Mouse (Mus musculus) lung, embryonic 15.5 days (tissue): ENCODE measurements around the gene Peli2. TPM values are rescaled to one million over a fixed set of nuclear protein-coding genes. Genes with fewer than 3 reads are reported as not detected.

Experiments
- ATAC-seq: fragments of 200-750 bp; cut with Nextera tagmentation; 2 replicates; pipeline ENCODE4 v1.8.0; 2017; ENCODE audit warnings: moderate number of reproducible peaks, borderline replicate concordance; ENCODE audit not compliant: low FRiP score, low TSS enrichment; ENCODE audit errors: extremely low read depth
- H3K27ac ChIP-seq: fragments of 300-500 bp; sonication (generic); 2 replicates; pipeline ENCODE4 v1.5.1; 2015; ENCODE audit warnings: moderate library complexity, mild to moderate bottlenecking, inconsistent platforms
- H3K27me3 ChIP-seq: fragments of 300-500 bp; sonication (generic); 2 replicates; pipeline ENCODE4 v1.6.1; 2015; ENCODE audit warnings: inconsistent platforms
- H3K36me3 ChIP-seq: fragments of 300-500 bp; sonication (generic); 2 replicates; pipeline ENCODE4 v1.6.1; 2015; ENCODE audit warnings: inconsistent platforms
- H3K4me1 ChIP-seq: fragments of 300-500 bp; sonication (generic); 2 replicates; pipeline ENCODE4 v1.6.1; 2015; ENCODE audit warnings: inconsistent platforms
- H3K4me2 ChIP-seq: fragments of 300-500 bp; sonication (generic); 2 replicates; pipeline ENCODE4 v1.6.1; 2015; ENCODE audit warnings: inconsistent platforms, mild to moderate bottlenecking, moderate library complexity
- H3K4me3 ChIP-seq: fragments of 300-500 bp; sonication (generic); 2 replicates; pipeline ENCODE4 v1.5.1; 2015; ENCODE audit warnings: mild to moderate bottlenecking, inconsistent platforms
- H3K9ac ChIP-seq: fragments of 300-500 bp; sonication (generic); 2 replicates; pipeline ENCODE4 v1.6.1; 2015; ENCODE audit warnings: inconsistent platforms
- H3K9me3 ChIP-seq: fragments of 300-500 bp; sonication (generic); 2 replicates; pipeline ENCODE4 v1.6.1; 2016; ENCODE audit warnings: inconsistent platforms
- WGBS: fragments of 180-500 bp; shearing (Covaris S2); methylation state at CpG from one replicate; pipeline ENCODE4 v1.1.7; 2015; 5-methylcytosine and 5-hydroxymethylcytosine counted together
- polyA plus RNA-seq: library from polyadenylated mRNA; unstranded; fragments of >200 nt; fragmentation: Nextera tagmentation; extraction: Ambion mirVana; gene quantifications from 2 replicates; pipeline ENCODE4 v1.2.1, GENCODE M21; 2015

Gene Peli2
- polyA plus RNA-seq, 1 experiment from 2014 or later: 15.1 TPM

GRCm38 (mm10) chr14:48139409-48139808 is 18.8 kb downstream of the Peli2 start:
- Histone ChIP-seq H3K36me3 (no peaks in the 10 kb centered on the region), H3K4me3 (no peak overlapping the region), H3K4me2 (no peak overlapping the region), H3K27ac (no peak overlapping the region), H3K9me3 (no peaks in the 10 kb centered on the region), H3K4me1 (peaks cover 35% of the 10 kb centered on the region), H3K27me3 (no peaks in the 10 kb centered on the region), H3K9ac (no peak overlapping the region)
- ATAC-seq: no peak
- 80% methylated on average over 3 of the region's 3 CpGs for WGBS

DNA sequence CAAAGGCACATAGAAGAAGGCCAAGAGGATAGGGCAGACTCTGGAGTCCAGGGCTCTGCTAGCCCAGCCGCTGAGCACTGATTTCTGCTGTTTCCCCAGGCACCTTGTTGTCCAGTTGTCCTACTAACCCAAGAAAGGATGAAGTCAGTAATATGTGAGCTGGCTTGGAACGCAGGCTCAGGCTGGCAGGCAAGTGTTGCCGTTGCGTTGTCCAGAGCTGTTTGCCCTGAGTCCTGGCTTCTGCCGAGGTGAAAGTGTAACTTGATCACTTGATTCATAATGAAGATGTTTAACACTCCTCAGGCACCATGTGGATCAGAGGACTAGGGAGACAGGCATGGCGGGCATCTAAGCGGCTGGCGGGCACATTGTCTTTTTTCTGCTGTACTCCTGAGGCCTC is 21.1 kb downstream of the Peli2 start:
- Histone ChIP-seq H3K4me1 (peaks cover 19% of the 10 kb centered on the region), H3K4me2 (no peak overlapping the region), H3K9ac (no peak overlapping the region), H3K9me3 (no peaks in the 10 kb centered on the region), H3K4me3 (no peak overlapping the region), H3K27me3 (no peaks in the 10 kb centered on the region), H3K36me3 (no peaks in the 10 kb centered on the region), H3K27ac (no peak overlapping the region)
- ATAC-seq: no peak
- 78% methylated on average over 8 of the region's 8 CpGs for WGBS

- Histone ChIP-seq H3K27me3 (no peaks in the 10 kb centered on the region), H3K9me3 (no peaks in the 10 kb centered on the region), H3K27ac (no peak overlapping the region), H3K4me1 (peaks cover 10% of the 10 kb centered on the region), H3K4me3 (no peak overlapping the region), H3K4me2 (no peak overlapping the region), H3K36me3 (no peaks in the 10 kb centered on the region), H3K9ac (no peak overlapping the region)
- 68% methylated on average over 10 of the region's 10 CpGs for WGBS
- ATAC-seq: no peak
These were observed 22.1 kb downstream of the Peli2 start for GRCm38 (mm10) chr14:48142696-48143095.

DNA sequence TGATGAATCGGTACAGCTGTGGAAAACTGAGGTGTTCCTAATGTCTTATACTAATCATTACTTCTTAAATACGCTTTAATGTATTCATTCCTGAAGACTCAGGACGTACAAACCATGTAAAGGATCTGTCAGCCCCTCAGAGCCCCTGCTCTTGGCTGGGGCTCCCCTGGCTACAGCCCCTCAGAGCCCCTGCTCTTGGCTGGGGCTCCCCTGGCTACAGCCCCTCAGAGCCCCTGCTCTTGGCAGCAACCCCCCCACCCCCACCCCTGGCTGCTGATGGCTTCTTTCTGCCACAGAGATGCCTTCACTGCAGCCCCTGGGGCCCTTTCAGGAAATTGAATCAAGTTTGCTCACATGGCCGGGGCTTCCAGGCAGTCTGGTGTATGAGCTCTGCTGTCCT is 22.5 kb downstream of the Peli2 start:
- Histone ChIP-seq H3K36me3 (no peaks in the 10 kb centered on the region), H3K4me2 (no peak overlapping the region), H3K27me3 (no peaks in the 10 kb centered on the region), H3K4me3 (no peak overlapping the region), H3K9ac (no peak overlapping the region), H3K9me3 (no peaks in the 10 kb centered on the region), H3K27ac (no peak overlapping the region), H3K4me1 (peaks cover 7% of the 10 kb centered on the region; the same call in 1 of the 2 replicates)
- WGBS: 61% methylated on average over 4 of the region's 4 CpGs
- no peak for ATAC-seq

DNA sequence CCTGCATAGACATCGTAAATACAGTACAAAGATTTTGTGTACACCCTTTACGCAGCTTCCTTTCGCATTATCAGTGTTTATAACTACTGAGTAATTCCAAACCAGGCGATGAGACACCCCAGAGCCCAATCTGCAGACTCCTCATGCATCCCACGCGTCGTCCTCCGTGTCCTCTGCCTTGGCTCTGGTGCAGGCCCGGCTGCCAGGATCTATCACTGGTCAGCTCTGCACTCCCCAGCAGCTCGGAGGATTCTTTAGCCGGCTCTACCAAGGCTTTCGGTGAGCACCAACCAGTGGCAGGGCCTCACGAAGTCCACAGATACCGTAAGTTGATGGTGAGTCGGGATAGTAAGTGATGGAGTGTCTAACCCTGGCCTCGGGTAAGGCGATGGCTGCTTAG is 23.7 kb downstream of the Peli2 start:
- ATAC-seq: no peak
- WGBS: 57% methylated on average over 17 of the region's 17 CpGs

DNA sequence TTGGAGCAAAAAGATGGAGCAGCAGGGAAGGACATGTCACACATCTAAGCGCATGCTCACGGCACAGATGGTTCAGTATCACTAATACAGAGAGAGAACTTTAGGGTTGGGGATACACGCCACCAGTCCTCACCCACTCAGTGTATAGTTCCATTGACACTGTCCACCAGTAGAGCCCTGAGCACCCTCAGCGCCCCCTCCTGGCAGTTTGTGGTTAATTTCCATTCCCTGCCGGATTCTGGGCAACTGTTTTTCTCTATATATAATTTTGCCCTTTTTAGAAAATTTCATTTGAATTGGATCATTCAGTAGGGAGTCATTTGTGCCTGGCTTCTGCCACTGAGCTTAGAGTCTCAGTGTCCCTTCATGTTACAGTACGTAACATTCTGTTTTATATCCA is 27.1 kb downstream of the Peli2 start:
- H3K9me3 ChIP-seq: no peaks in the 10 kb centered on the region
- H3K9ac ChIP-seq: no peak overlapping the region
- WGBS: 84% methylated on average over 6 of the region's 6 CpGs
- no peak for ATAC-seq
- H3K4me2 ChIP-seq: no peak overlapping the region
- H3K27ac ChIP-seq: no peak overlapping the region
- no peaks in the 10 kb centered on the region for H3K27me3 ChIP-seq
- H3K36me3 ChIP-seq: no peaks in the 10 kb centered on the region
- H3K4me3 ChIP-seq: no peak overlapping the region
- H3K4me1 ChIP-seq: peaks cover 7% of the 10 kb centered on the region; the same call in 1 of the 2 replicates

More for the DNA sequence above, 23.7 kb downstream of the Peli2 start:
- Histone ChIP-seq H3K27ac (no peak overlapping the region), H3K27me3 (no peaks in the 10 kb centered on the region), H3K9ac (no peak overlapping the region), H3K4me3 (no peak overlapping the region), H3K9me3 (no peaks in the 10 kb centered on the region), H3K4me1 (peaks cover 7% of the 10 kb centered on the region; the same call in 1 of the 2 replicates), H3K4me2 (no peak overlapping the region), H3K36me3 (no peaks in the 10 kb centered on the region)

DNA sequence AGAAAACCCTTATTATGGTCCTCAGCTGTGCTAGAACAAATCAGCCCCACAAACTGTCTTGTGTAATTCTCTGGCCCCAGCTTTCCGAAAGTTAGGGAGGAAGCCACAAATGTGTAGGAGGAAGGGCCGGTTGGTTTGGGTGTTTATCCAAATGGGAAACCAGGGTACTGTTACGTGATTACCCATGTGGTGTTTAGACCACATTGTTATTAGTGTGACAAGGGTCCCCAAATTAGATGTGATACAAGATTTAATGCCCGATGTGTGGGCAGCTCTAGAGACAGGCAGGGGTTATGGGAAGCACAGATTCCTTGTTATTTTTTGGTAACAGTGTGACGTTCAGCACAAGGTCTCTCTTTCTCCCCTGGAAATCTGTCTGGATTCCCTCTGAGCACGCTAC is 28.0 kb downstream of the Peli2 start:
- Histone ChIP-seq H3K27me3 (no peaks in the 10 kb centered on the region), H3K4me3 (no peak overlapping the region), H3K4me1 (peaks cover 3% of the 10 kb centered on the region; the same call in 1 of the 2 replicates), H3K36me3 (no peaks in the 10 kb centered on the region), H3K27ac (no peak overlapping the region), H3K9ac (no peak overlapping the region), H3K9me3 (no peaks in the 10 kb centered on the region), H3K4me2 (no peak overlapping the region)
- 81% methylated on average over 6 of the region's 6 CpGs for WGBS
- no peak for ATAC-seq

DNA sequence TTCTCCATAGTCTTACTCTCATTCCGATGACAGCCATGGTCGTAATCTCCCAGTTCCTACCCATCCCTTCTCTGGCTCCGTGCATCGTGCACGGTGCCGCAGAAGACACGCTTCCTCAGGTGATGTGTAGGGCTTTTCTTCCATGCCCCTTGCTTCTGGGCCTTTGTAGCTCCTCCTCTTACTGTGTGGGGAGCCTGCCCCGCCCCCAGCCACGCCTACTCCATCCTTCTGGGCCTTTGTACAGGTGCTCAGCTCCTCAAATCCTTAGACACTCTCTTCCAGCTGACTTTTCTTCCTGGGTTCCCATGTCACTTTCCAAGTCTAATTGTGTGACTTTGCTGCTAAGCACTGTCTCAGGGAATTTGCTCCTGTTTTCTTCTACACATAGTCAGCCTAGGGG is 28.7 kb downstream of the Peli2 start:
- Histone ChIP-seq H3K9me3 (no peaks in the 10 kb centered on the region), H3K27me3 (no peaks in the 10 kb centered on the region), H3K36me3 (no peaks in the 10 kb centered on the region), H3K4me2 (no peak overlapping the region), H3K9ac (no peak overlapping the region), H3K27ac (no peak overlapping the region), H3K4me1 (peaks cover 4% of the 10 kb centered on the region; the same call in 1 of the 2 replicates), H3K4me3 (no peak overlapping the region)
- ATAC-seq: no peak
- WGBS: 90% methylated on average over 9 of the region's 9 CpGs

DNA sequence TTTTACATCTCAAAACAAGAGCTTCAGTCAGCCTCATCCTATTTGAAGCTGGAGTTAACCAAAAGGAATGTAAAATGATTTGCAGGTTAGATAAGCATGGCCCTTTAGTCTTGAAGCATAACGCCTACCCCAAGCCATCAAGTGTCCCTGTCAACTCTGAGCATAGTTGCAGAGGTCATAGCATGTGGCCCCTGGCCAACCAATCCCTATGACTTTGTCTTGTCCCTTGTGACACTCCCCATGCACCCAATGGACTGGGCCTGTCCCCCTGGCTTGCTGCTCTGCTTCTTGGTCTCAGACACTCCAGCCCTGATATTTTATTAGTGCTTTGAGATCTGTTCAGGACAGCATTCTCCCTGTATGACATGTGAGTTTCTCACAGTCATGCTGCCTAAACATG is 30.3 kb downstream of the Peli2 start:
- Histone ChIP-seq H3K9ac (no peak overlapping the region), H3K4me3 (no peak overlapping the region), H3K27ac (no peak overlapping the region), H3K27me3 (no peaks in the 10 kb centered on the region), H3K9me3 (no peaks in the 10 kb centered on the region), H3K4me2 (no peak overlapping the region), H3K4me1 (peaks cover 13% of the 10 kb centered on the region), H3K36me3 (no peaks in the 10 kb centered on the region)
- 81% methylated on average over 1 of the region's 1 CpGs for WGBS
- ATAC-seq: no peak

DNA sequence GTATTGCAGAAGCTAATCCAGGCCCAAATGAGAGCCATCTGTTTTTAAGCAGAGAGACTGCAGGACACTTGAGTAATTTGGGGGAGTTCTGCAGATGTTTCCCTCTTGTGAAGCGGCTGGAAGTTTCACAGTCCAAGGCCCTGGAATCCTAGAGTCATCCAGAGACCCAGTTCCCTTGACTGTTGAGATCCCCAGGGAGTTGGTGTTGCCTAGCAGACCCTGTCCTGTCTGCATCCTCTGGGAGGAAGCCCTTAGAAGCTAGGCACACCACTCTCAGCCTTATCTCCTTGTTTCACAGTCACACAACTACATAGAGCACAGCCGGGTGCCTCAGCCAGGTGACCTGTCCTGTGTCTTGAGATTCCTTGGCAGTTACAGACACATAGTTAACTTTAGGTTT is 30.9 kb downstream of the Peli2 start:
- no peaks in the 10 kb centered on the region for H3K36me3 ChIP-seq
- 84% methylated on average over 2 of the region's 2 CpGs for WGBS

DNA sequence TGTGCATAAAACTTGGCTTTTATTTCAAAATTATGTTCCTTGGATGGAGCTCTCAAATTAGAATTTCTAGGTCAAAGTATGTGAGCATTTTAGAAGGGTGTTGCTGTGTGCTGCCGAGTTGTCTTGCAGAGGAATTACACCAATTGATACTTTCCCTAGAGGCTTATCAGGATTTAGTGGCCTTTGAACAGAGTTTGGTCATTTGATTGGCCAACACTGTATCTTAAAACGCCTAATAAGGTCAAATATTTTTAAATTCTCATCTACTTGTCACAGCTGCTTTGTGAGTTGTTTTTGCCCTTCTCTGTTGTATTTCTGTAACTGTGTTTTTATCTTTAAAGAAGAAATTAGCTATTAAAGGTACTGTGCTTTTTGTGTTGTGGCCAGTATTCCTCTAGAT is 32.4 kb downstream of the Peli2 start:
- 55% methylated on average over 2 of the region's 2 CpGs for WGBS
- no peak overlapping the region for H3K9ac ChIP-seq

More for the DNA sequence above, 30.9 kb downstream of the Peli2 start:
- no peaks in the 10 kb centered on the region for H3K9me3 ChIP-seq
- H3K4me2 ChIP-seq: no peak overlapping the region
- no peaks in the 10 kb centered on the region for H3K27me3 ChIP-seq
- H3K4me3 ChIP-seq: no peak overlapping the region
- no peak overlapping the region for H3K27ac ChIP-seq
- ATAC-seq: no peak
- peaks cover 13% of the 10 kb centered on the region for H3K4me1 ChIP-seq
- no peak overlapping the region for H3K9ac ChIP-seq

DNA sequence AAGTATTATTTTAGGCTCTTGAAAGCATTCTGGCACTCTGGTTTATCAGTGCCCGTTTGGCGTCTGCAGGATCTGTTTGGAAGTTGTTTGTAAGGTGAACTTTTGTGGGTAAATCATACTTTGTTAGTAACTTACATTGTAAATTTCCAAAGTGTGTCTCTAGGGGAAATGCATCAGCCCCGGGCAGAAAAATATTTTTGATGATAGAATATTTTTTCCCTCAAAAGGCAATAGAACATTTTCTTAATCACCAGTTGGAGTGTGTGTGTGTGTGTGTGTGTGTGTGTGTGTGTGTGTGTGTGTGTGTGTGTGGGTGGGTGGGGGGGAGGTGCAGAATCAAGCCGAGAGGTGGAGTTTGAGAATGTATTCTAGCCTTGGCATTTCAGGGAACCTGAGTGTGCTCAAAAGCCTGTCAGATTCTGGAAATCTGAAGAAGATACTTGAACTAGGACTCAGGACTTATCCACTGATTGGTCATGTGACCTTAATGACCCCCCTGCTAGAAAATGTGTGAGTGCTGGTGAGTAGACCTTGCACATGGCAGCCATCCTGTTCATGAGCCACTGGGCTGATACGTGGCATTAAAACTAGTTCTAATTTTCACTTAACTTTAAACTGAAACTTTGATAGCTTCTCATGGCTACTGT is 33.4 kb downstream of the Peli2 start:
- H3K36me3 ChIP-seq: no peaks in the 10 kb centered on the region
- no peak for ATAC-seq
- H3K27me3 ChIP-seq: no peaks in the 10 kb centered on the region
- H3K4me3 ChIP-seq: no peak overlapping the region
- H3K9me3 ChIP-seq: no peaks in the 10 kb centered on the region
- 71% methylated on average over 5 of the region's 5 CpGs for WGBS
- peaks cover 21% of the 10 kb centered on the region for H3K4me1 ChIP-seq
- no peak overlapping the region for H3K27ac ChIP-seq
- H3K9ac ChIP-seq: no peak overlapping the region
- H3K4me2 ChIP-seq: no peak overlapping the region

More for the DNA sequence above, 32.4 kb downstream of the Peli2 start:
- Histone ChIP-seq H3K27ac (no peak overlapping the region), H3K4me2 (no peak overlapping the region), H3K36me3 (no peaks in the 10 kb centered on the region), H3K4me3 (no peak overlapping the region), H3K9me3 (no peaks in the 10 kb centered on the region), H3K27me3 (no peaks in the 10 kb centered on the region), H3K4me1 (peaks cover 20% of the 10 kb centered on the region)
- no peak for ATAC-seq

GRCm38 (mm10) chr14:48154641-48155040 is 34.0 kb downstream of the Peli2 start:
- 79% methylated on average over 8 of the region's 8 CpGs for WGBS
- Histone ChIP-seq H3K9ac (no peak overlapping the region), H3K27ac (no peak overlapping the region), H3K36me3 (no peaks in the 10 kb centered on the region), H3K4me1 (peaks cover 24% of the 10 kb centered on the region), H3K4me2 (no peak overlapping the region), H3K4me3 (no peak overlapping the region), H3K9me3 (no peaks in the 10 kb centered on the region), H3K27me3 (no peaks in the 10 kb centered on the region)
- no peak for ATAC-seq
